Mouse (Mus musculus) CH12.LX (cell line): ENCODE data around the gene Sys1. TPM values are rescaled to one million over a fixed set of nuclear protein-coding genes. Genes with fewer than 3 reads are reported as not detected.

Experiments
- DNase-seq: peaks from one replicate; pipeline ENCODE4 v3.0.0-alpha.2; 2013; ENCODE audit errors: extremely low read depth
- H3K27ac ChIP-seq: 2 replicates; pipeline ENCODE4 v1.5.1; 2012; ENCODE audit warnings: low read depth, mild to moderate bottlenecking, control low read depth, moderate library complexity; ENCODE audit not compliant: insufficient read depth
- H3K27me3 ChIP-seq: replicated peaks from 2 replicates; pipeline ENCODE3; 2012; ENCODE audit warnings: inconsistent platforms
- H3K36me3 ChIP-seq, 2 experiments: replicated peaks in 1 of 2; 2 replicates each; pipeline versions ENCODE3 to v1.6.1; 2012; ENCODE audit warnings: inconsistent platforms in 1 of 2, low read length in 1 of 2, mild to moderate bottlenecking in 1 of 2, mixed read lengths in 1 of 2, moderate library complexity in 1 of 2; ENCODE audit not compliant: control insufficient read depth in 1 of 2, insufficient read depth in 1 of 2
- H3K4me1 ChIP-seq, 2 experiments: 2 replicates each; pipeline ENCODE4 v1.6.1; 2012; ENCODE audit warnings: inconsistent platforms in 1 of 2, moderate library complexity in 1 of 2; ENCODE audit not compliant: insufficient read depth in 2 of 2, control insufficient read depth in 1 of 2
- H3K4me2 ChIP-seq: 2 replicates; pipeline ENCODE4 v1.6.1; 2012; ENCODE audit warnings: low read depth, mild to moderate bottlenecking, control low read depth; ENCODE audit not compliant: poor library complexity, insufficient read depth, severe bottlenecking
- H3K4me3 ChIP-seq, 3 experiments: fragments of 150-350 bp in 1 of 3; sonication (generic) in 1 of 3; replicated peaks in 1 of 3; 2 replicates each; pipeline versions ENCODE3 to v1.5.1; 2011 to 2012; ENCODE audit warnings: low read depth in 2 of 3, low read length in 2 of 3, mild to moderate bottlenecking in 2 of 3, moderate library complexity in 2 of 3, control low read depth in 1 of 3, improper control_type of control experiment in 1 of 3, inconsistent platforms in 1 of 3, mixed read lengths in 1 of 3; ENCODE audit not compliant: poor library complexity in 1 of 3
- H3K79me2 ChIP-seq: replicated peaks from 2 replicates; pipeline ENCODE4 v1.6.1; 2012; ENCODE audit warnings: mild to moderate bottlenecking, moderate library complexity; ENCODE audit not compliant: control insufficient read depth, poor library complexity, insufficient read depth, severe bottlenecking; ENCODE audit errors: extremely low read depth
- H3K9ac ChIP-seq: 2 replicates; pipeline ENCODE4 v1.6.1; 2012; ENCODE audit warnings: low read depth, mild to moderate bottlenecking, control low read depth, moderate library complexity; ENCODE audit not compliant: insufficient read depth
- H3K9me3 ChIP-seq: replicated peaks from 2 replicates; pipeline ENCODE3; 2012; ENCODE audit warnings: low read length, inconsistent platforms, mixed read lengths
- BHLHE40 ChIP-seq: IDR thresholded peaks from 2 replicates; pipeline ENCODE4 v1.6.1; 2011; ENCODE audit warnings: mild to moderate bottlenecking, low read depth, low read length, improper control_type of control experiment
- CHD2 ChIP-seq: IDR thresholded peaks from 2 replicates; pipeline ENCODE4 v1.6.1; 2011; ENCODE audit warnings: low read length, improper control_type of control experiment
- EP300 ChIP-seq: IDR thresholded peaks from 2 replicates; pipeline ENCODE4 v1.6.1; 2011; ENCODE audit warnings: low read length, improper control_type of control experiment
- ETS1 ChIP-seq: conservative IDR thresholded peaks from 2 replicates; pipeline ENCODE4 v1.6.1; 2012; ENCODE audit warnings: low read depth, mild to moderate bottlenecking, inconsistent platforms, low read length, improper control_type of control experiment, moderate library complexity
- GABPA ChIP-seq: IDR thresholded peaks from 2 replicates; pipeline ENCODE4 v1.6.1; 2012; ENCODE audit warnings: low read depth, low read length, improper control_type of control experiment, inconsistent platforms; ENCODE audit not compliant: insufficient replicate concordance
- HCFC1 ChIP-seq: IDR thresholded peaks from 2 replicates; pipeline ENCODE4 v1.6.1; 2012; ENCODE audit warnings: low read depth, mild to moderate bottlenecking, inconsistent platforms, low read length, improper control_type of control experiment
- IRF4 ChIP-seq: IDR thresholded peaks from 2 replicates; pipeline ENCODE4 v1.6.1; 2014; ENCODE audit warnings: low read depth, mild to moderate bottlenecking, inconsistent platforms, low read length, improper control_type of control experiment
- JUND ChIP-seq: conservative IDR thresholded peaks from 2 replicates; pipeline ENCODE4 v1.6.1; 2011; ENCODE audit warnings: low read depth, low read length, improper control_type of control experiment
- KAT2A ChIP-seq: IDR thresholded peaks from 2 replicates; pipeline ENCODE4 v1.6.1; 2012; ENCODE audit warnings: low read length, improper control_type of control experiment, inconsistent platforms; ENCODE audit not compliant: insufficient replicate concordance
- MAX ChIP-seq: IDR thresholded peaks from 2 replicates; pipeline ENCODE4 v1.6.1; 2011; ENCODE audit warnings: low read length, improper control_type of control experiment
- MEF2A ChIP-seq: IDR thresholded peaks from 2 replicates; pipeline ENCODE4 v1.6.1; 2014; ENCODE audit warnings: low read depth, mild to moderate bottlenecking, inconsistent platforms, low read length, improper control_type of control experiment, borderline replicate concordance
- MXI1 ChIP-seq: IDR thresholded peaks from 2 replicates; pipeline ENCODE4 v1.6.1; 2011; ENCODE audit warnings: mild to moderate bottlenecking, low read depth, low read length, improper control_type of control experiment
- MYC ChIP-seq: IDR thresholded peaks from 2 replicates; pipeline ENCODE4 v1.6.1; 2011; ENCODE audit warnings: low read depth, mild to moderate bottlenecking, improper control_type of control experiment, low read length
- NELFE ChIP-seq: IDR thresholded peaks from 2 replicates; pipeline ENCODE4 v1.6.1; 2011; ENCODE audit warnings: low read depth, low read length, improper control_type of control experiment
- PAX5 ChIP-seq: IDR thresholded peaks from 2 replicates; pipeline ENCODE4 v1.6.1; 2012; ENCODE audit warnings: low read length, inconsistent platforms, mixed read lengths
- POLR2A ChIP-seq: IDR thresholded peaks from 2 replicates; pipeline ENCODE4 v1.6.1; 2011; ENCODE audit warnings: low read depth, mild to moderate bottlenecking, improper control_type of control experiment, low read length
- POLR2AphosphoS2 ChIP-seq: IDR thresholded peaks from 2 replicates; pipeline ENCODE4 v1.6.1; 2011; ENCODE audit warnings: low read depth, low read length, improper control_type of control experiment
- RCOR1 ChIP-seq: conservative IDR thresholded peaks from 2 replicates; pipeline ENCODE4 v1.6.1; 2012; ENCODE audit warnings: low read depth, mild to moderate bottlenecking, inconsistent platforms, low read length, improper control_type of control experiment
- SIN3A ChIP-seq: IDR thresholded peaks from 2 replicates; pipeline ENCODE4 v1.6.1; 2012; ENCODE audit warnings: low read length, improper control_type of control experiment, inconsistent platforms
- TBP ChIP-seq: conservative IDR thresholded peaks from 2 replicates; pipeline ENCODE4 v1.6.1; 2011; ENCODE audit warnings: low read depth, low read length, improper control_type of control experiment
- TCF12 ChIP-seq: IDR thresholded peaks from 2 replicates; pipeline ENCODE4 v1.6.1; 2014; ENCODE audit warnings: low read depth, mild to moderate bottlenecking, inconsistent platforms, low read length, improper control_type of control experiment
- UBTF ChIP-seq: IDR thresholded peaks from 2 replicates; pipeline ENCODE4 v1.6.1; 2012; ENCODE audit warnings: low read depth, mild to moderate bottlenecking, inconsistent platforms, low read length, improper control_type of control experiment, moderate library complexity
- USF2 ChIP-seq: conservative IDR thresholded peaks from 2 replicates; pipeline ENCODE4 v1.6.1; 2011; ENCODE audit warnings: low read depth, low read length, improper control_type of control experiment
- ZC3H11A ChIP-seq: IDR thresholded peaks from 2 replicates; pipeline ENCODE4 v1.6.1; 2012; ENCODE audit warnings: low read depth, mild to moderate bottlenecking, inconsistent platforms, low read length, improper control_type of control experiment
- ZMIZ1 ChIP-seq: IDR thresholded peaks from 2 replicates; pipeline ENCODE4 v1.6.1; 2012; ENCODE audit warnings: low read depth, mild to moderate bottlenecking, inconsistent platforms, low read length, improper control_type of control experiment
- dilution Hi-C: fragments of 300-500 bp; cut with MboI; formaldehyde crosslinking; loops from 2 replicates; pipeline ENCODE4 v1.14.3; 2020; ENCODE audit warnings: low sequenced_read_pairs; ENCODE audit not compliant: extremely low pct_unique_long_range_greater_than_20kb, extremely low pct_ligation_motif_present
- in situ Hi-C: fragments of 300-500 bp; cut with MboI; formaldehyde crosslinking; loops from 3 replicates; pipeline ENCODE4 v1.14.3; 2019; ENCODE audit warnings: low sequenced_read_pairs, low pct_ligation_motif_present, low pct_unique_long_range_greater_than_20kb, mixed read lengths
- polyA plus RNA-seq: library from polyadenylated mRNA; unstranded; fragments of >175 nt; gene quantifications from 2 replicates; pipeline ENCODE4 v1.2.1, GENCODE M21; 2012; ENCODE audit warnings: low read depth; ENCODE audit not compliant: insufficient read length
- total RNA-seq, 2 experiments: library from RNA; depleted of rRNA; stranded (reverse); fragments of 300-350 nt in 1 of 2; fragments of >200 nt in 1 of 2; gene quantifications; 2 replicates each; pipeline ENCODE4 v1.2.3; 2012 to 2014

Sys1 gene
- total and polyA plus RNA-seq, 3 experiments: 46.6 to 59.7 (median 57.4) TPM

GRCm38 (mm10) chr2:164453047-164453757, 3.6 kb upstream of the Sys1 start:
- no peak overlapping the region for H3K4me2 ChIP-seq
- no peak overlapping the region for H3K4me3 ChIP-seq
- in situ Hi-C loops: no loop called here
- dilution Hi-C loops: no loop called here
- H3K36me3 ChIP-seq: no peaks in the 10 kb centered on the region
- peaks cover 7 to 16% of the 10 kb centered on the region in 2 experiments for H3K4me1 ChIP-seq
- DNase-seq: no peak
- TF ChIP-seq SIN3A (no peak), ZC3H11A (no peak), NELFE (no peak), EP300 (no peak), MYC (no peak), JUND (no peak), ETS1 (no peak), ZMIZ1 (no peak), KAT2A (no peak), USF2 (no peak), TBP (no peak)
- H3K27ac ChIP-seq: no peak overlapping the region
- peaks cover 41% of the 10 kb centered on the region for H3K27me3 ChIP-seq
- H3K9ac ChIP-seq: no peak overlapping the region
- no peaks in the 10 kb centered on the region for H3K79me2 ChIP-seq
- H3K9me3 ChIP-seq: peaks cover 12% of the 10 kb centered on the region

GRCm38 (mm10) chr2:164453887-164454500, 2.8 kb upstream of the Sys1 start:
- H3K4me2 ChIP-seq: no peak overlapping the region
- peaks cover 3 to 5% of the 10 kb centered on the region in 2 experiments for H3K36me3 ChIP-seq
- H3K79me2 ChIP-seq: no peaks in the 10 kb centered on the region
- H3K9me3 ChIP-seq: peaks cover 14% of the 10 kb centered on the region
- H3K4me1 ChIP-seq: peaks cover 7 to 21% of the 10 kb centered on the region in 2 experiments
- H3K9ac ChIP-seq: no peak overlapping the region
- dilution Hi-C loops (no loop called here), in situ Hi-C loops (no loop called here)
- H3K27ac ChIP-seq: no peak overlapping the region
- no peak for DNase-seq
- peaks cover 35% of the 10 kb centered on the region for H3K27me3 ChIP-seq
- no peak overlapping the region for H3K4me3 ChIP-seq
- TF ChIP-seq GABPA: no peak
- no peak for TF ChIP-seq PAX5
- TF ChIP-seq SIN3A: no peak
- no peak for TF ChIP-seq POLR2AphosphoS2
- TF ChIP-seq MEF2A: no peak
- no peak for TF ChIP-seq TCF12
- TF ChIP-seq POLR2A: no peak
- no peak for TF ChIP-seq IRF4
- TF ChIP-seq BHLHE40: no peak
- TF ChIP-seq MXI1: no peak
- TF ChIP-seq MAX: no peak
- TF ChIP-seq HCFC1: no peak
- TF ChIP-seq UBTF: no peak
- TF ChIP-seq RCOR1: no peak
- TF ChIP-seq TBP: no peak
- no peak for TF ChIP-seq CHD2
